Mouse (Mus musculus) lung, postnatal 0 days (tissue): ENCODE results near the gene Tmprss9. TPM values are rescaled to one million over a fixed set of nuclear protein-coding genes. Genes with fewer than 3 reads are reported as not detected.

Experiments
- ATAC-seq: fragments of 200-750 bp; cut with Nextera tagmentation; 2 replicates; pipeline ENCODE4 v1.8.0; 2017; ENCODE audit warnings: moderate library complexity
- DNase-seq: peaks from one replicate; pipeline ENCODE4 v3.0.0-alpha.2; 2016; ENCODE audit warnings: low spot score
- H3K27ac ChIP-seq: fragments of 300-500 bp; sonication (generic); 2 replicates; pipeline ENCODE4 v1.5.1; 2014; ENCODE audit warnings: antibody characterized with exemption, mild to moderate bottlenecking, low read length, mixed read lengths
- H3K27me3 ChIP-seq: fragments of 300-500 bp; sonication (generic); replicated peaks from 2 replicates; pipeline ENCODE4 v1.6.1; 2014; ENCODE audit warnings: low read length, mixed read lengths; ENCODE audit not compliant: insufficient read depth
- H3K36me3 ChIP-seq: fragments of 300-500 bp; sonication (generic); 2 replicates; pipeline ENCODE4 v1.6.1; 2014; ENCODE audit warnings: low read length, mixed read lengths; ENCODE audit not compliant: insufficient read depth
- H3K4me1 ChIP-seq: fragments of 300-500 bp; sonication (generic); 2 replicates; pipeline ENCODE4 v1.6.1; 2014; ENCODE audit warnings: antibody characterized with exemption, low read depth, low read length, mixed read lengths; ENCODE audit not compliant: insufficient read depth
- H3K4me2 ChIP-seq: fragments of 300-500 bp; sonication (generic); replicated peaks from 2 replicates; pipeline ENCODE4 v1.6.1; 2014; ENCODE audit warnings: low read depth, mild to moderate bottlenecking, low read length, moderate library complexity, mixed read lengths
- H3K4me3 ChIP-seq: fragments of 300-500 bp; sonication (generic); 2 replicates; pipeline ENCODE4 v1.5.1; 2014; ENCODE audit warnings: low read depth, low read length
- H3K9ac ChIP-seq: fragments of 300-500 bp; sonication (generic); replicated peaks from 2 replicates; pipeline ENCODE4 v1.6.1; 2014; ENCODE audit warnings: low read depth, mild to moderate bottlenecking
- H3K9me3 ChIP-seq: fragments of 300-500 bp; sonication (generic); 2 replicates; pipeline ENCODE4 v1.6.1; 2016; ENCODE audit warnings: low read length, mixed read lengths
- CTCF ChIP-seq: IDR thresholded peaks from 2 replicates; pipeline ENCODE4 v1.5.1; 2016; ENCODE audit warnings: antibody characterized with exemption, mild to moderate bottlenecking
- EP300 ChIP-seq: IDR thresholded peaks from 2 replicates; pipeline ENCODE4 v1.6.1; 2016; ENCODE audit warnings: antibody characterized with exemption, mild to moderate bottlenecking, control low read depth
- WGBS: fragments of 180-500 bp; shearing (Covaris S2); extraction: QIAGEN DNeasy Blood & Tissue Kit; methylation state at CpG from one replicate; pipeline ENCODE4 v1.1.7; 2014; 5-methylcytosine and 5-hydroxymethylcytosine counted together
- polyA plus RNA-seq: library from polyadenylated mRNA; unstranded; fragments of >200 nt; fragmentation: Nextera tagmentation; extraction: Ambion mirVana; gene quantifications from 2 replicates; pipeline ENCODE4 v1.2.1, GENCODE M21; 2015

The Tmprss9 gene
- polyA plus RNA-seq = 0.04 TPM in 1 of 2 replicates, not detected in the other

GRCm38 (mm10) chr10:80871581-80871980 lies at the start of gene Tmprss9:
Gene Tmprss9 (plus strand): TSS chr10:80871848.
- H3K4me2 ChIP-seq = no peak within 1 kb of the TSS
- no peak; the same call in 1 of the 2 replicates for ATAC-seq
- TF ChIP-seq EP300 (no peak), CTCF (no peak)
- no peak within 1 kb of the TSS for H3K27ac ChIP-seq
- no peak within 1 kb of the TSS for H3K9ac ChIP-seq
- H3K36me3 ChIP-seq = no peaks in the 10 kb centered on the region
- no peaks in the 10 kb centered on the region for H3K9me3 ChIP-seq
- H3K27me3 ChIP-seq = no peaks in the 10 kb centered on the region
- no peaks in the 10 kb centered on the region for H3K4me1 ChIP-seq
- no peak within 1 kb of the TSS for H3K4me3 ChIP-seq
- no peak for DNase-seq
- WGBS = 18% methylated on average over 9 of the region's 9 CpGs

- Histone ChIP-seq H3K4me3 (no peak overlapping the region), H3K27me3 (no peaks in the 10 kb centered on the region), H3K9me3 (no peaks in the 10 kb centered on the region), H3K4me1 (no peaks in the 10 kb centered on the region), H3K36me3 (no peaks in the 10 kb centered on the region), H3K4me2 (no peak overlapping the region), H3K9ac (no peak overlapping the region), H3K27ac (no peak overlapping the region)
- peak; percentile 58 for DNase-seq
- 44% methylated on average over 2 of the region's 2 CpGs for WGBS
- ATAC-seq = no peak
- no peak for TF ChIP-seq EP300
- TF ChIP-seq CTCF = peak; percentile 73
Observed at GRCm38 (mm10) chr10:80821991-80822390, 49.7 kb upstream of the Tmprss9 start.

GRCm38 (mm10) chr10:80822528-80822927 lies 49.1 kb upstream of the Tmprss9 start:
- Histone ChIP-seq H3K4me1 (no peaks in the 10 kb centered on the region), H3K36me3 (no peaks in the 10 kb centered on the region), H3K4me3 (no peak overlapping the region), H3K9ac (no peak overlapping the region), H3K9me3 (no peaks in the 10 kb centered on the region), H3K27ac (no peak overlapping the region), H3K27me3 (no peaks in the 10 kb centered on the region), H3K4me2 (no peak overlapping the region)
- WGBS = 91% methylated on average over 5 of the region's 5 CpGs
- TF ChIP-seq EP300 = no peak
- no peak for TF ChIP-seq CTCF
- ATAC-seq (no peak), DNase-seq (no peak)

- H3K27ac ChIP-seq = no peak overlapping the region
- no peak for ATAC-seq
- no peak overlapping the region for H3K9ac ChIP-seq
- TF ChIP-seq EP300 (no peak), CTCF (no peak)
- H3K36me3 ChIP-seq = no peaks in the 10 kb centered on the region
- DNase-seq = no peak
- no peak overlapping the region for H3K4me2 ChIP-seq
- H3K9me3 ChIP-seq = no peaks in the 10 kb centered on the region
- no peaks in the 10 kb centered on the region for H3K4me1 ChIP-seq
- H3K27me3 ChIP-seq = no peaks in the 10 kb centered on the region
- WGBS = 83% methylated on average over 1 of the region's 1 CpGs
- no peak overlapping the region for H3K4me3 ChIP-seq
Observed at GRCm38 (mm10) chr10:80823316-80823715, 48.3 kb upstream of the Tmprss9 start.

GRCm38 (mm10) chr10:80823847-80824643 lies 47.6 kb upstream of the Tmprss9 start:
- Histone ChIP-seq H3K27ac (no peak overlapping the region), H3K4me1 (no peaks in the 10 kb centered on the region), H3K9ac (no peak overlapping the region), H3K27me3 (no peaks in the 10 kb centered on the region), H3K9me3 (no peaks in the 10 kb centered on the region), H3K36me3 (no peaks in the 10 kb centered on the region), H3K4me2 (no peak overlapping the region), H3K4me3 (no peak overlapping the region)
- DNase-seq (no peak), ATAC-seq (no peak)
- 44% methylated on average over 8 of the region's 8 CpGs for WGBS
- TF ChIP-seq EP300 (no peak), CTCF (no peak)

- ATAC-seq (no peak), DNase-seq (no peak)
- no peak overlapping the region for H3K9ac ChIP-seq
- no peaks in the 10 kb centered on the region for H3K9me3 ChIP-seq
- 0 out of 2 replicates have a peak, but pooled peaks cover 4% of the 10 kb centered on the region for H3K36me3 ChIP-seq
- no peaks in the 10 kb centered on the region for H3K27me3 ChIP-seq
- no peak overlapping the region for H3K4me2 ChIP-seq
- H3K4me3 ChIP-seq = no peak overlapping the region
- H3K4me1 ChIP-seq = no peaks in the 10 kb centered on the region
- no peak for TF ChIP-seq CTCF
- TF ChIP-seq EP300 = no peak
- 54% methylated on average over 2 of the region's 2 CpGs for WGBS
- H3K27ac ChIP-seq = no peak overlapping the region
Observed at GRCm38 (mm10) chr10:80824827-80825226, 46.8 kb upstream of the Tmprss9 start.
